Mouse (Mus musculus) stomach, postnatal 0 days (tissue): ENCODE measurements at regions not wholly inside any gene's neighbourhood (a gene's known extent, or its start where the extent isn't known, plus 50 kb on each side); places are given as distances from the start of the nearest gene placed in this dataset.

ENCODE experiments used
- CTCF ChIP-seq: IDR thresholded peaks from 2 replicates; pipeline ENCODE4 v1.5.1; 2016; ENCODE audit warnings: antibody characterized with exemption, low read depth, mild to moderate bottlenecking, moderate library complexity
- EP300 ChIP-seq: optimal IDR thresholded peaks from 2 replicates; pipeline ENCODE3; 2016; ENCODE audit warnings: antibody characterized with exemption

DNA sequence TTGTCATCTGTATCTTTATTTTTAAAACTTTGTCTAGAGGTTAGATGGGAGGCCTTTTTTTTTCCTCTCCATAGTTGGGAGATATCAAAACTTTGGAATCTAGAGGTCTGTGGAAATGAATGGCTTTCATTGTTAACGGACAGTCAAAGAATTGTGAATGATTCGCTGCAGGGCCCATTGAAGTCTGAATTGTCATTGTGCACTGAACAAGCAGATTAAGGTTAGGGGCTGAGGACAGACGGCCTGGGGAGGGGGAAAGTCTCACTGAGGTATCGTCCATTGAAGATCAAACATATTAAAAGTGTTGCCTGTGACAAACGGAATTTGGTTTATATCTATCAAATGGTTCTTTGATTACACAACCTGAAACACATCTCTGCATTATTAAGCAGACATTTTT is 142.3 kb downstream of the Tmem26 start:
- TF ChIP-seq CTCF (no peak), EP300 (no peak)
